Mouse (Mus musculus) ES-E14 (cell line): ENCODE measurements around the gene 2700081O15Rik. TPM values are rescaled to one million over a fixed set of nuclear protein-coding genes. Genes with fewer than 3 reads are reported as not detected.
"Not testable (repeated sequence)": the region's sequence is repeated elsewhere in the genome, so short reads cannot be mapped to it uniquely, and the experiment has no call there.

Experiments used
- DNase-seq: peaks from one replicate; pipeline ENCODE4 v3.0.0-alpha.2; 2013; ENCODE audit warnings: low read depth, low spot score
- H3K27ac ChIP-seq: 2 replicates; pipeline ENCODE4 v1.5.1; 2012; ENCODE audit warnings: low read depth, mild to moderate bottlenecking, low read length, moderate library complexity, mixed read lengths; ENCODE audit not compliant: poor library complexity, insufficient read depth, severe bottlenecking
- H3K36me3 ChIP-seq: 2 replicates; pipeline ENCODE4 v1.6.1; 2012; ENCODE audit warnings: mild to moderate bottlenecking, low read length, moderate library complexity, mixed read lengths; ENCODE audit not compliant: control insufficient read depth, poor library complexity, insufficient read depth, severe bottlenecking
- H3K4me1 ChIP-seq, 2 experiments: fragments of 150-350 bp in 1 of 2; sonication (generic) in 1 of 2; 2 replicates each; pipeline ENCODE4 v1.6.1; 2012; ENCODE audit warnings: low read length in 2 of 2, mild to moderate bottlenecking in 1 of 2, mixed read lengths in 1 of 2; ENCODE audit not compliant: control insufficient read depth in 2 of 2, insufficient read depth in 2 of 2, poor library complexity in 1 of 2
- H3K4me3 ChIP-seq, 2 experiments: fragments of 150-350 bp in 1 of 2; sonication (generic) in 1 of 2; 2 replicates each; pipeline ENCODE4 v1.5.1; 2012; ENCODE audit warnings: low read length in 2 of 2, low read depth in 1 of 2, mild to moderate bottlenecking in 1 of 2, mixed read lengths in 1 of 2; ENCODE audit not compliant: insufficient read depth in 1 of 2, poor library complexity in 1 of 2, severe bottlenecking in 1 of 2
- H3K9ac ChIP-seq: 2 replicates; pipeline ENCODE4 v1.6.1; 2012; ENCODE audit warnings: low read depth, mild to moderate bottlenecking, low read length, mixed read lengths; ENCODE audit not compliant: poor library complexity, insufficient read depth, severe bottlenecking
- H3K9me3 ChIP-seq: fragments of 150-350 bp; sonication (generic); 2 replicates; pipeline ENCODE4 v1.6.1; 2012; ENCODE audit warnings: low read depth, mild to moderate bottlenecking, low read length; ENCODE audit not compliant: control insufficient read depth, insufficient read depth
- CHD2 ChIP-seq: IDR thresholded peaks from 2 replicates; pipeline ENCODE4 v1.6.1; 2014; ENCODE audit warnings: mild to moderate bottlenecking, low read depth, low read length, inconsistent platforms
- HCFC1 ChIP-seq: IDR thresholded peaks from 2 replicates; pipeline ENCODE4 v1.6.1; 2012; ENCODE audit warnings: low read length, inconsistent platforms, borderline replicate concordance; ENCODE audit not compliant: insufficient read depth
- MAFK ChIP-seq: IDR thresholded peaks from 2 replicates; pipeline ENCODE4 v1.6.1; 2014; ENCODE audit warnings: mild to moderate bottlenecking, low read depth, low read length, inconsistent platforms; ENCODE audit not compliant: insufficient read depth
- ZC3H11A ChIP-seq: IDR thresholded peaks from 2 replicates; pipeline ENCODE4 v1.6.1; 2012; ENCODE audit warnings: low read depth, mild to moderate bottlenecking, inconsistent platforms, low read length, borderline replicate concordance
- ZNF384 ChIP-seq: IDR thresholded peaks from 2 replicates; pipeline ENCODE4 v1.6.1; 2012; ENCODE audit warnings: low read depth, low read length, inconsistent platforms
- in situ Hi-C, 2 experiments: fragments of 600-800 bp; cut with MboI; formaldehyde crosslinking; loops; one replicate each; pipeline ENCODE4 v1.15.1; 2025; ENCODE audit warnings: low sequenced_read_pairs in 2 of 2, inconsistent platforms in 1 of 2; ENCODE audit not compliant: unreplicated experiment in 2 of 2
- total RNA-seq: library from RNA; depleted of rRNA; stranded (reverse); fragments of 300-350 nt; gene quantifications from 2 replicates; pipeline ENCODE4 v1.2.3, GENCODE M21; 2012; rRNA removed

2700081O15Rik gene
- total RNA-seq: 28.3 and 40.4 TPM in 2 replicates

DNA sequence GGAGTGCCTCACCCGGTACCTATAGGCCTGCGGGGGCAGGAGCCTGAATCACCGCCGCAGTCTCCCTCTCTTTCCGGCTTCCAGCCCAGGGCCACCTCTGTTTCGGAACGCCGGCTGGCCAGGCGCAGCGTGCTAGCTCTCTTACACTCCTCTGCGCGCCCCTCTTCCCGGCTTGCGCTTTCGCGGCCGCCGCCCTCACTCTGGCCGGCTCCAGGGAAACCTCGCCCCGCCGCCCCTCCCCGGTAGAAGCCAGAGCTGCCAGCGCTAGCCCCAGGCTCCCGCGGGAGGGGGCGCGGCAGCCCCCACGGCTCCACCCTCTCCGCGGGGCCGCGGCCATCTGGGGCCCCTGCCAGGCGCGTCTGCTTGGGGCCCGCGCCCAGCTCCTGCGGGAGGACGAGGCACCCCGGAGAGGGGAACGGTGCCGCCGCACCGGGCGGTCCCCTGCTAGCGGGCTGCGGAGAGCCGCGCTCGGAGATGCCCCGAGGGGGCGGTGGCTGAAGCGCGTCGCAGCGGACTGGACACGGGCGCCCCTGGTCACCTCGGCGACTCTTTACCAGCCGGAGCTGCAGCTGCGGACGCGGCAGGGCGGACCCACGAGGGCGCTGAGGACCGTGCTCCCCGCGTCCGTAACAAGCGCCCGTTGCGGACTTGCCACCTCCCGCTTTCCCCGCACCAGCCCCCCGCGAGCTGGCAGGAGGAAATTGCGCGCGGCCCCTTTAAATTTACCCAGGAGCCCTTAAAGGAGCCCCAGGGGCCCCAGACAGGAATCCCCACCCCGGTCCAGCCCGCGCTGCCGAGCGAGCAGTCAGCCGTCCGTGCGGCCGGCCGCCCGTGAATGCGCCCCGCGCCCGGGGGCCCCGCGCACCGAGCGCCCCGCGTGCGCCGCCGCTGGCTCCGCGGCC, at the start of gene 2700081O15Rik:
TSS of gene 2700081O15Rik (plus strand) at position 792 of the 902 bp plus-strand sequence.
- peak within 1 kb of the TSS; percentile 82 to 97 for H3K4me3 ChIP-seq
- peak within 1 kb of the TSS; percentile 86 for H3K9ac ChIP-seq
- H3K9me3 ChIP-seq: no peaks in the 10 kb centered on the region
- H3K27ac ChIP-seq: no peak within 1 kb of the TSS; the same call in 1 of the 2 replicates
- DNase-seq: no peak
- H3K36me3 ChIP-seq: peaks cover 9% of the 10 kb centered on the region
- in situ Hi-C loops: no loop called here
- TF ChIP-seq HCFC1 (0 out of 2 replicates have a peak, but pooled peaks have one; percentile 40), MAFK (no peak), ZNF384 (no peak)
- H3K4me1 ChIP-seq: peaks cover 0 to 14% of the 10 kb centered on the region in 2 experiments; a peak in 2 of 4 replicates

DNA sequence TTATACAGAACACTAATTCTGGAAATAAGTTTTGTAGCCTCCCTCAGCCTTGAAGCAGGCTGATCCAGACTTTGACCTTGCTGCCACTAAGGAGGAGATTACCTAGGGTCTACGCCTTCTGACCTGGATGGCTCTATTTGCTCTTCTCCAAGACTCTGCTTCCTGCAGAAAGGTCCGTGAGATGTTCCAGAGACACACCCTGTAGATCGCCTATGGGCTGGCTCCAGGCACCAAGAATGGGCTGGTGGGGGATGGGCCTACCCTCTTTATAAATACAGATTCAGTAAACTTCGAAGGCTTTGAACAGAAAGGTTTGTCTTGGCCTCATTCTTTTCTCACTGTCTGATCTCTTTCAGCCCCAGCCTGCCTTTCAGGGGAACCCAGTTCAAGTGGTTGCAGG, 48.0 kb upstream of the 2700081O15Rik start:
- peaks cover 28% of the 10 kb centered on the region for H3K36me3 ChIP-seq
- H3K9me3 ChIP-seq, H3K4me3 ChIP-seq, DNase-seq, in situ Hi-C loops, H3K9ac ChIP-seq, H3K4me1 ChIP-seq: not testable (repeated sequence)
- H3K27ac ChIP-seq: peak overlapping the region; percentile 84; the same call in 1 of the 2 replicates

DNA sequence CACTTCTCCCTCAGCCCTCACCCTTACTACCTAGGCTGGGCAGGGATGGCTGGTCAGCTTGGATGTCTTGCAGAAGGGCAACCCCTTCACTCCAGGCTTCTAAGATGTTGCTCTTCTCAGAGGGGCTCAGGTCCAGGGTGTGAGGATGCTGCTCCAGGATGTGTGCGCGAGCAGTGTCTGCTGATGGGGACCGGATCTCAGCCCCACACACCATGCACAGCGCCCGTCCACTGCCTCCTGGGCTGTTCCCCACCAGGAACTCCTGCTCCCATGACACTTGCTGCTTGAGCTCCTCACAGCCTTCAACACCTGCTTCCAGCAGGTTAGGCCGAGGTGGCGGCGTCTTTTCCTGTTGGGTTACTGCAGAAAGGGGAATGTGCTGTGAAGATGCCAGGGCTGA, 42.9 kb upstream of the 2700081O15Rik start:
- Histone ChIP-seq H3K4me3 (no peak overlapping the region), H3K9me3 (no peaks in the 10 kb centered on the region), H3K27ac (no peak overlapping the region), H3K4me1 (peaks cover 3 to 6% of the 10 kb centered on the region in 2 experiments; a peak in 3 of 4 replicates), H3K36me3 (peaks cover 34% of the 10 kb centered on the region), H3K9ac (no peak overlapping the region)
- no peak for DNase-seq
- in situ Hi-C loops: no loop called here
- TF ChIP-seq HCFC1 (no peak), MAFK (no peak), CHD2 (no peak), ZC3H11A (no peak)

DNA sequence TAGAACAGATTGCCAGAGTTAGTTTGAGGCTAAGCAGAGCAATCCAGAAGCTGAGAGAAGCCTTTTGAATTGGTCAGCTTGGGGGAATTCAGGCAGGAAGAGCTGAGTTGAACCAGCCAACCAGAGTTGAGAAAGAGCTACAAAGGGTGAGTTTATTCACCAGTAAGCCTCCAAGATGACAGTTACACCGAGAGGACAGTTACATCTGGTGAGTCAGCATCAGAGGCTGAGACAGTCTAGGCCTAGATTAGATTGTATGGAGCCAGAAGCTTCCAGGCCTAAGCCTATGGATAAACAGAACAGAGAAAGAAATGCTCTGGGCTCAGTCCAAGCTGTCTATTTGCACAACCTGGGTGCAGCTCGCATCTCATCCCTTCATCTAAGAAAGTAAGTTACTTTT, 39.8 kb upstream of the 2700081O15Rik start:
- Histone ChIP-seq H3K27ac (no peak overlapping the region; the same call in 1 of the 2 replicates), H3K9ac (no peak overlapping the region), H3K36me3 (peaks cover 25% of the 10 kb centered on the region), H3K9me3 (no peaks in the 10 kb centered on the region), H3K4me3 (no peak overlapping the region), H3K4me1 (peaks cover 0 to 6% of the 10 kb centered on the region in 2 experiments; a peak in 1 of 4 replicates)
- in situ Hi-C loops: no loop called here
- no peak for DNase-seq
- TF ChIP-seq CHD2 (no peak), ZNF384 (no peak), MAFK (no peak), ZC3H11A (no peak), HCFC1 (no peak)

DNA sequence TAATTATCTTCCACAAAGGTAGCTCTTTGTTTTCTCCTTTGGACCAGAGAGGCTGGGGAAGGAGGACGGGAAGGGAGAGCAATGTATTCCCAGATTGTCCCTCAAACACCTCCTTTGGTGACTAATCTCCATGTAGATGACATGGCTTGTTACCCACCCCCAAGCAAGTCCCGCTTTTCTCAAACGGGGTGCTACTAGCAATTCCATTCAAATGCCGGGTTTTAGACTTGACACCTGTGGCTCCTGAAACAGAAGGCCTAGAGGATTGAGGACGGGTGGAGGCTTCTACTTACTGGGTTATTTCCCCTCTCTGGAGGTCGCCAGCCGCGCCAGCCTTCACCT, 35.5 kb upstream of the 2700081O15Rik start:
- peak overlapping the region; percentile 79 to 84 for H3K4me3 ChIP-seq
- H3K36me3 ChIP-seq: peaks cover 2% of the 10 kb centered on the region
- peaks cover 3 to 14% of the 10 kb centered on the region in 2 experiments; a peak in 2 of 4 replicates for H3K4me1 ChIP-seq
- peak overlapping the region; percentile 73; the same call in 1 of the 2 replicates for H3K27ac ChIP-seq
- TF ChIP-seq HCFC1 (no peak), CHD2 (no peak), MAFK (no peak), ZNF384 (no peak), ZC3H11A (no peak)
- in situ Hi-C loops: no loop called here
- no peak for DNase-seq
- no peaks in the 10 kb centered on the region for H3K9me3 ChIP-seq
- H3K9ac ChIP-seq: peak overlapping the region; percentile 92
